Mouse (Mus musculus) liver, adult 2 months (tissue): ENCODE data around the gene Trim2.

Source experiments
- CTCF ChIP-seq: fragments of 200-500 bp; IDR thresholded peaks from 2 replicates; pipeline ENCODE4 v1.5.1; 2011; ENCODE audit warnings: low read depth, low read length, control low read depth
- POLR2A ChIP-seq: fragments of 200-500 bp; IDR thresholded peaks from 2 replicates; pipeline ENCODE4 v1.6.1; 2011; ENCODE audit warnings: low read length, control low read depth; ENCODE audit not compliant: insufficient read depth; ENCODE audit errors: extremely low read depth

DNA sequence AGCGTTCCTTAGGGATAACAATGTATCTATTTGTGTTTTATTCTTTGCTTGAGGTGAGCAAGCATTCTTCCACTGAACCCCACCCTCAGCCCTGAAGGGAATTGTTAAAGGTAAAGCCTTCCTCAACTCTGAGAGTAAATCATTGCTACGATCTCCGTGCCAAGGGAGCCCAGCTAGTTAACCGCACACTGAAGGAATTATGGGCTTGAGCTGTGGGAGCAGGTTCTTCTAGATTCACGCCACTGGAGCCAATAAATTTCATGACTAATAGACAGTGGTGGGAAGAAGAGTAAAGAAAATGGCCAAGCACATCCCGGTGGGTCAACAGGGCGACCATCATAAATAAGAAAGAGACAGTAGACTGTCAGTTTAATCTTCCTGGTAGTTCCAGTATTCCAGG lies 56.4 kb downstream of the Trim2 start:
- no peak for TF ChIP-seq POLR2A
- no peak for TF ChIP-seq CTCF
